ENCODE assay signal across 12 mouse cellular contexts in genomic region chr2:166522612-166523120, GRCm38 (mm10).
DNase-seq lines count a peak whose midpoint lies in the region; ATAC-seq lines count a peak whose summit lies in the region.
"Had no signal": no experiment of that assay in that cellular context is flagged by ENCODE, and none has a peak within 500 bp of the region (broad histone marks: within the 10 kb centered on the region; RNA-seq: fewer than 3 reads in every experiment).

No protein-coding gene starts in this region.

- no peak for DNase-seq in heart, postnatal 4 days
- DNase-seq in lung, postnatal 25 days (ENCODE audit: low spot score): no peak
- no peak for DNase-seq in cerebellum, postnatal 4 days (ENCODE audit: low spot score in 2 of 2)
- DNase-seq: adrenal gland, adult 8-10 months; kidney, postnatal 25 days had no signal

- no peak overlapping the region; the same call in 1 of the 2 replicates for H3K9ac ChIP-seq in heart, embryonic 11.5 days (ENCODE audit: low read depth, low read length)
- H3K9ac ChIP-seq in lung, embryonic 16.5 days (ENCODE audit: low read length): no peak overlapping the region
- H3K9ac ChIP-seq in intestine, embryonic 15.5 days: no peak overlapping the region; the same call in 1 of the 2 replicates
- peak overlapping the region; percentile 39; the same call in 1 of the 2 replicates for H3K9ac ChIP-seq in stomach, embryonic 16.5 days (ENCODE audit: low read length)
- H3K9ac ChIP-seq: liver, embryonic 15.5 days had no signal

- H3K36me3 ChIP-seq in heart, embryonic 11.5 days (ENCODE audit: control insufficient read depth, insufficient read depth, low read length): no peaks in the 10 kb centered on the region
- H3K36me3 ChIP-seq in lung, embryonic 16.5 days (ENCODE audit: control insufficient read depth, insufficient read depth, low read length): no peaks in the 10 kb centered on the region
- H3K36me3 ChIP-seq in intestine, embryonic 15.5 days: no peaks in the 10 kb centered on the region
- no peaks in the 10 kb centered on the region for H3K36me3 ChIP-seq in stomach, embryonic 16.5 days (ENCODE audit: control insufficient read depth, insufficient read depth, low read length)
- H3K36me3 ChIP-seq: liver, embryonic 15.5 days had no signal

- H3K27me3 ChIP-seq in heart, embryonic 11.5 days (ENCODE audit: control insufficient read depth, insufficient read depth, low read length): no peaks in the 10 kb centered on the region
- H3K27me3 ChIP-seq in lung, embryonic 16.5 days (ENCODE audit: control insufficient read depth, insufficient read depth, low read depth, low read length): no peaks in the 10 kb centered on the region
- no peaks in the 10 kb centered on the region for H3K27me3 ChIP-seq in intestine, embryonic 15.5 days (replicated peaks)
- no peaks in the 10 kb centered on the region for H3K27me3 ChIP-seq in stomach, embryonic 16.5 days (ENCODE audit: control insufficient read depth, insufficient read depth, low read length)
- H3K27me3 ChIP-seq: Patski had no signal

- WGBS in heart, embryonic 11.5 days (ENCODE audit: insufficient replicate concordance): 75% methylated on average over 15 of the region's 15 CpGs
- 63% methylated on average over 15 of the region's 15 CpGs for WGBS in lung, embryonic 16.5 days
- WGBS in intestine, embryonic 15.5 days: 46% methylated on average over 15 of the region's 15 CpGs
- WGBS in stomach, embryonic 16.5 days: 59% methylated on average over 15 of the region's 15 CpGs

- peaks cover 22% of the 10 kb centered on the region for H3K4me1 ChIP-seq in heart, embryonic 11.5 days (ENCODE audit: control insufficient read depth, insufficient read depth, low read length)
- H3K4me1 ChIP-seq in lung, embryonic 16.5 days (replicated peaks; ENCODE audit: control insufficient read depth, insufficient read depth, low read length): peaks cover 12% of the 10 kb centered on the region; the same call in 1 of the 2 replicates
- peaks cover 18% of the 10 kb centered on the region for H3K4me1 ChIP-seq in intestine, embryonic 15.5 days (replicated peaks)
- peaks cover 31% of the 10 kb centered on the region for H3K4me1 ChIP-seq in stomach, embryonic 16.5 days (ENCODE audit: control insufficient read depth, insufficient read depth, low read length)
- H3K4me1 ChIP-seq: liver, embryonic 15.5 days had no signal

- H3K4me3 ChIP-seq in heart, embryonic 11.5 days (ENCODE audit: low read depth, low read length): no peak overlapping the region
- H3K4me3 ChIP-seq in lung, embryonic 16.5 days (ENCODE audit: low read length): peak overlapping the region; percentile 14; the same call in 1 of the 2 replicates
- H3K4me3 ChIP-seq in intestine, embryonic 15.5 days (replicated peaks): no peak overlapping the region
- H3K4me3 ChIP-seq in stomach, embryonic 16.5 days (replicated peaks; ENCODE audit: low read length): no peak overlapping the region
- H3K4me3 ChIP-seq: liver, embryonic 15.5 days had no signal

- peak overlapping the region; percentile 36; the same call in 1 of the 2 replicates for H3K4me2 ChIP-seq in heart, embryonic 11.5 days
- peak overlapping the region; percentile 33 for H3K4me2 ChIP-seq in lung, embryonic 16.5 days (ENCODE audit: low read depth, low read length)
- H3K4me2 ChIP-seq in intestine, embryonic 15.5 days (replicated peaks): peak overlapping the region; percentile 22
- H3K4me2 ChIP-seq in stomach, embryonic 16.5 days (ENCODE audit: low read depth, low read length): 0 out of 2 replicates have a peak overlapping the region, but pooled peaks have one; percentile 29
- H3K4me2 ChIP-seq: liver, embryonic 15.5 days had no signal

- H3K9me3 ChIP-seq in heart, embryonic 11.5 days (replicated peaks; ENCODE audit: control insufficient read depth, low read length): no peaks in the 10 kb centered on the region
- H3K9me3 ChIP-seq in lung, embryonic 16.5 days (ENCODE audit: control insufficient read depth, low read length): 0 out of 2 replicates have a peak, but pooled peaks cover 2% of the 10 kb centered on the region
- H3K9me3 ChIP-seq in intestine, embryonic 15.5 days: no peaks in the 10 kb centered on the region
- no peaks in the 10 kb centered on the region for H3K9me3 ChIP-seq in stomach, embryonic 16.5 days (replicated peaks; ENCODE audit: control insufficient read depth, low read length)
- H3K9me3 ChIP-seq: liver, embryonic 15.5 days had no signal

- H3K27ac ChIP-seq in heart, embryonic 11.5 days (ENCODE audit: low read depth, low read length): peak overlapping the region; percentile 86
- peak overlapping the region; percentile 20; the same call in 1 of the 2 replicates for H3K27ac ChIP-seq in lung, embryonic 16.5 days (ENCODE audit: low read length)
- H3K27ac ChIP-seq in intestine, embryonic 15.5 days: peak overlapping the region; percentile 42
- H3K27ac ChIP-seq in stomach, embryonic 16.5 days (ENCODE audit: low read length): peak overlapping the region; percentile 80
- H3K27ac ChIP-seq: liver, embryonic 15.5 days had no signal

- ATAC-seq in heart, embryonic 11.5 days (replicated peaks; ENCODE audit: insufficient number of reproducible peaks, low FRiP score, low TSS enrichment): no peak
- ATAC-seq in lung, embryonic 16.5 days (ENCODE audit: low read depth): peak; percentile 26; the same call in 1 of the 2 replicates
- peak; percentile 29; the same call in 1 of the 2 replicates for ATAC-seq in intestine, embryonic 15.5 days
- no peak for ATAC-seq in stomach, embryonic 16.5 days (ENCODE audit: insufficient read depth, low FRiP score)
- ATAC-seq: CD4-positive, CD25-positive, alpha-beta regulatory T cell, adult 4 months; Patski had no signal

Comparison
In these comparisons a context has a peak if more than half of its experiments do, and no peak if none do; other contexts are left out.
1. ATAC-seq: peak in lung, embryonic 16.5 days (single experiment) and intestine, embryonic 15.5 days (single experiment); none in heart, embryonic 11.5 days (single experiment) and stomach, embryonic 16.5 days (single experiment).
2. H3K27ac ChIP-seq: peak in every context shown above with its lines; median percentile 86 in heart, embryonic 11.5 days; 80 in stomach, embryonic 16.5 days; 42 in intestine, embryonic 15.5 days; 20 in lung, embryonic 16.5 days.
3. Peak in every context shown above with its lines, with median percentiles within 50 percentile points of each other: H3K4me2 ChIP-seq.